Mouse (Mus musculus): ENCODE data around the gene Stk33.

The Stk33 gene

GRCm38 (mm10) chr7:109347241-109347640, 91.6 kb downstream of the Stk33 start:
- DNase-seq, result no peak

- DNase-seq, result no peak
Observed at GRCm38 (mm10) chr7:109331722-109332121, 107.2 kb downstream of the Stk33 start.

- no peak for DNase-seq
Observed at GRCm38 (mm10) chr7:109328772-109329171, 110.1 kb downstream of the Stk33 start.

GRCm38 (mm10) chr7:109326813-109327212, 112.1 kb downstream of the Stk33 start:
- DNase-seq, result no peak

- DNase-seq, result no peak
Observed at GRCm38 (mm10) chr7:109325731-109326130, 113.2 kb downstream of the Stk33 start.

GRCm38 (mm10) chr7:109325169-109325568, 113.7 kb downstream of the Stk33 start:
- no peak for DNase-seq

GRCm38 (mm10) chr7:109309506-109309905, 129.4 kb downstream of the Stk33 start:
- no peak for DNase-seq

GRCm38 (mm10) chr7:109295807-109296206, 143.1 kb downstream of the Stk33 start:
- DNase-seq, result no peak

GRCm38 (mm10) chr7:109295351-109295750, 143.5 kb downstream of the Stk33 start:
- no peak for DNase-seq

- no peak for DNase-seq
Observed at GRCm38 (mm10) chr7:109290501-109290900, 148.4 kb downstream of the Stk33 start.

- DNase-seq, result no peak
Observed at GRCm38 (mm10) chr7:109289106-109289505, 149.8 kb downstream of the Stk33 start.

GRCm38 (mm10) chr7:109282106-109282505, 156.8 kb downstream of the Stk33 start:
- no peak for DNase-seq

GRCm38 (mm10) chr7:109276622-109277021, 162.3 kb downstream of the Stk33 start:
- DNase-seq, result peak; percentile 29

- no peak for DNase-seq
Observed at GRCm38 (mm10) chr7:109275901-109276300, 163.0 kb downstream of the Stk33 start.

- no peak for DNase-seq
Observed at GRCm38 (mm10) chr7:109275151-109275550, 163.7 kb downstream of the Stk33 start.

GRCm38 (mm10) chr7:109274289-109274688, 164.6 kb downstream of the Stk33 start:
- no peak for DNase-seq

- peak; percentile 48 for DNase-seq
Observed at GRCm38 (mm10) chr7:109269046-109269445, 169.8 kb downstream of the Stk33 start.

- no peak for DNase-seq
Observed at GRCm38 (mm10) chr7:109267370-109267769, 171.5 kb downstream of the Stk33 start.

GRCm38 (mm10) chr7:109266181-109266580, 172.7 kb downstream of the Stk33 start:
- DNase-seq, result no peak

GRCm38 (mm10) chr7:109265606-109266005, 173.3 kb downstream of the Stk33 start:
- no peak for DNase-seq

- peak; percentile 62 for DNase-seq
Observed at GRCm38 (mm10) chr7:109255506-109256352, 183.2 kb downstream of the Stk33 start.

- no peak for DNase-seq
Observed at GRCm38 (mm10) chr7:109251418-109251817, 187.5 kb downstream of the Stk33 start.

GRCm38 (mm10) chr7:109244776-109245175, 194.1 kb downstream of the Stk33 start:
- no peak for DNase-seq

- peak; percentile 14 for DNase-seq
Observed at GRCm38 (mm10) chr7:109241313-109241712, 197.6 kb downstream of the Stk33 start.

- DNase-seq, result no peak
Observed at GRCm38 (mm10) chr7:109239346-109239745, 199.5 kb downstream of the Stk33 start.
